Mouse (Mus musculus) megakaryocyte, adult 5-6 weeks (primary cell): ENCODE measurements around the gene Tirap. TPM values are rescaled to one million over a fixed set of nuclear protein-coding genes. Genes with fewer than 3 reads are reported as not detected.
A peak's percentile ranks its signal among the peaks of the same experiment; 100 is the strongest.

Source experiments
- ATAC-seq: 2 replicates; pipeline ENCODE4 v1.8.0; 2016; ENCODE audit warnings: mild to moderate bottlenecking, inconsistent platforms; ENCODE audit not compliant: poor library complexity, severe bottlenecking
- total RNA-seq, 2 experiments: library from RNA; stranded (forward) in 1 of 2; stranded (reverse) in 1 of 2; fragments of 153-499, 151-499 nt in 1 of 2; fragments of 221-1000, 200-1000 nt in 1 of 2; gene quantifications; 2 replicates each; pipeline versions ENCODE4 v1.2.3 to v1.2.4; 2015 to 2017

The Tirap gene
- total RNA-seq (2015) (11.1 and 12.8 TPM in 2 replicates), total RNA-seq (2017) (17.5 and 20.2 TPM in 2 replicates)

DNA sequence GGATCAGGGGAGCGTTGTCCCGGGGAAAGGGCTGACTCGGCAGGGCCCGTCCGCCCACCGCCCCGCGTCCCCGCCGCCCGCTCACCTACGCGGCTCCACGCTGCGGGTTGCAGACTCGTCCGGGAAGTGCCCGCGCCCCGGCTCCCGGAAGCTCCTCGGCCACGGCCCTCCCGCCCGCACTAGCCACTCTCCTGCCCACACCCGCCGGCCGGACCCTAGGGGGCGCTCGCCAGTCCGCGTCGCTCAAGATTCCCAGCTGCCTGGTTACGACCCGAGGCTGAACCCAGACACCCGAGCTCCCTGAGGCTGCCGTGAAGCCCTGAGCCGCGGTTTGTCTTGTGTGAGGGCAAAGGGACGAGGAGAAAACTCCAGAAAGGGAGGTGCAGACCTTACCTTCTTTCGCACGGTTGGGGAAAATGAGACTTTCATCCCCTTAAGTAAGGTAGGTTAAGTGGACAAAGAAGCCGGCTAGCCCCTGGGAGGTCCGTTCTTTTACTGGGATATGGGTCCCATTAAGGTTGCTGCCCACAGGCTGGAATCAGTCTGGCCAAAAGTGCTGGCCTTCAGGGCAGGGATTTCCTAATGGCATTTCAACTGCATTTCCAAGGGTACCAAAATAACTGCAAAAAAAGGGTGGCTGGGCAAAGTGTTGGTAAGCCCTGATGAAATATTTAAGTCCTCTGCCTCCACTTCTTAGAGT, at the start of gene Tirap, which contains the start of gene Srpr:
Tirap (minus strand) TSS at position 520 of the 700 bp plus-strand sequence.
Srpr (plus strand) TSS at position 404 of the 700 bp plus-strand sequence.
- ATAC-seq: peak; percentile 98

DNA sequence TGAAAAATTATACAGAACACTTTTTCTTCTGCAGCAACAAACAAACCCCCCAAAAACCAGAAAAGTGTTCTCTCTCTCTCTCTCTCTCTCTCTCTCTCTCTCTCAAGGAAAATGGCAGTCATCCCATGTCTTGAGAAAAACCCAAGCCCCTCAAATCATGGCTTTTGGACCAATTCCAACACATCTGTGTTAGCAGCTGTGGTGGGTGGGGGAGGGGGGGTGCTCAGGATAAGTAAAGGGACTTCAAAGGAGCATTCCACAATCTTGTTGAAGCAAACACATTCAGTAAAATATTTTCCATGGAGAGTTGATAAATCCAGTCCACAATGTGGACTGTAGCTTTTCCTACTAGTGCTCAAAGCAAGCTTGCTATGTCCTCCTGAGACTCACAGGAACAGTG, 49.4 kb upstream of the Tirap start:
- no peak for ATAC-seq

- no peak for ATAC-seq
These were observed 47.3 kb upstream of the Tirap start for GRCm38 (mm10) chr9:35247405-35247804.

GRCm38 (mm10) chr9:35239734-35240133, 39.6 kb upstream of the Tirap start:
- ATAC-seq: no peak

DNA sequence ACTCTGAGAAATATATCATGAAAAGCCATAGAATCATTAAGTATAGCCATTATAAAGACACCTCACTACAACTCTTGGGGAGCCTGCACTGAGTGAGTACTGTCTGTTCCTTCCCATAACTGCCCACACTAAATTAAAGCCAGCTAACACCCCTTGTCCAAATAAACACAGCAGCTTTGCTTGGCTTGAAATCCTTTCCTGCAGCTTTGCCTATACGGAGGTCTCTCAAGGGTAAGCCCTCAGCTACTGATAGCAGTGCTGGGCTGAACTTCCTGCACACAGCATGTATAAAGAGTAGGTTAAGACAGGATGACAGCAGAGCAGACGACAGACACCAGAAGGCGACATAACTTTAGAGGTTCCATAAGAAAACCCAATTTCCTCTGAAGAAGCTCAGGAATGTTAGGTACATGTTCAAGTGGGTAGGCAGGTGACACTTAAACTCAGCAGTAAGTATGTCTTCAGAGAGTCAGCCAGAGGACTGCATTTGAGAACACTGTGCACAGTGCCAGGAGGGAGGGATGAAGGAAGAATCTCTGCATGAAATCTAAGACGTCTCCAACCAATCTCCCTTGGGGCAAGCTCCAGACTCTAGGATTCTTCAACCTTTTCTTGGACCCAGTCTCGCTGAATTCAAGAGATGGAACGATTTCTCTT, 39.0 kb upstream of the Tirap start:
- ATAC-seq: no peak

DNA sequence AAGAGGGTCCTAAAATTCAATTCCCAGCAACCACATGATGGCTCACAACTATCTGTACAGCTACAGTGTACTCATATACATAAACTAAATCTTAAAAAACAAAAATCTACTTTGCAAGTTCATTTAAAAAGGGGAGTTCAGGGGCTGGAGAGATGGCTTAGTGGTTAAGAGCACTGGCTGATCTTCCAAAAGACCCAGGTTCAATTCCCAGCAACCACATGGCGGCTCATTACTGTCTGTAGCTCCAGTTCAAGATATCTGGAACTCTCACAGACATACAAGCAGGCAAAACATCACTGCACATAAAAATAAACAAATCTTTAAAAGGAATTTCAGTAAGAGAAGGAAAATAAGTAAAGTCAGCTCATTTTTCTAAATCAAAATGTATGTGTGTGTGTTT, 38.3 kb upstream of the Tirap start:
- no peak for ATAC-seq

DNA sequence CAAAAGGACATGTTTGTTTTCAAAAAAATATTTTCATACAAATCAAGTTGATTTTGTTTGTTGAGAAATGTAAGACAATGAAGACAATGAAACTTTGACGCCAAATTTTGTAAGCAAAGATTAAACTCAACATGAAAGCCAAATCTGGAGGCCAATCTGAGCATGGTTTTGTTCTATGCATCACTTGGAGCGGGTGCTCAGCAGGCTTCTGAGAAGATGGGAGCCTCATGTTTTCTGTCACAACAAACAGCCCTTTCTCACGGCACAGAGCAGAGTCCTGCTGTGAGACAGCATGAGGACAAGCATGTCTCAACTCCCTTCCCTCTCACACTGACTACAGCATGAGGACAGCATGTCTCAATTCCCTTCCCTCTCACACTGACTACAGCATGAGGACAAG, 35.9 kb upstream of the Tirap start:
- ATAC-seq: no peak

DNA sequence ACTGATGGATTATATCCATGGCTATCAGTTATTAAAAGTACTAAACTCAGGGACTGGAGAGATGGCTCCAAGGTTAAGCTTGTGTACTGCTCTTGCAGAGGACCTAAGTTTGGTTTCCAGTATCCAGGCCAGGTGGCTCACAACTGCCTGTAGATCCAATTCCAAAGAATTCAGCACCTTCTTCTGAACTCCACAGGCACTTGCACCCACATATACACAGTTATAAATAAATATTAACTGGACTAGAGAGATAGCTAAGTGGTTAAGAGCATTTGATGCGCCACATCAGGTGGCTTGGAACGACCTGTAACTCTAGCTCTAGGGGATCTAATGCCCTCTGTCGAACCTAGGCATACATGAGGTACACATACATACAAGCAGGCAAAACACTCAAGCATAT, 28.6 kb upstream of the Tirap start:
- no peak for ATAC-seq

- ATAC-seq: no peak
These were observed 23.4 kb upstream of the Tirap start for GRCm38 (mm10) chr9:35223466-35223865.

GRCm38 (mm10) chr9:35217963-35218362, 17.9 kb upstream of the Tirap start:
- ATAC-seq: no peak

DNA sequence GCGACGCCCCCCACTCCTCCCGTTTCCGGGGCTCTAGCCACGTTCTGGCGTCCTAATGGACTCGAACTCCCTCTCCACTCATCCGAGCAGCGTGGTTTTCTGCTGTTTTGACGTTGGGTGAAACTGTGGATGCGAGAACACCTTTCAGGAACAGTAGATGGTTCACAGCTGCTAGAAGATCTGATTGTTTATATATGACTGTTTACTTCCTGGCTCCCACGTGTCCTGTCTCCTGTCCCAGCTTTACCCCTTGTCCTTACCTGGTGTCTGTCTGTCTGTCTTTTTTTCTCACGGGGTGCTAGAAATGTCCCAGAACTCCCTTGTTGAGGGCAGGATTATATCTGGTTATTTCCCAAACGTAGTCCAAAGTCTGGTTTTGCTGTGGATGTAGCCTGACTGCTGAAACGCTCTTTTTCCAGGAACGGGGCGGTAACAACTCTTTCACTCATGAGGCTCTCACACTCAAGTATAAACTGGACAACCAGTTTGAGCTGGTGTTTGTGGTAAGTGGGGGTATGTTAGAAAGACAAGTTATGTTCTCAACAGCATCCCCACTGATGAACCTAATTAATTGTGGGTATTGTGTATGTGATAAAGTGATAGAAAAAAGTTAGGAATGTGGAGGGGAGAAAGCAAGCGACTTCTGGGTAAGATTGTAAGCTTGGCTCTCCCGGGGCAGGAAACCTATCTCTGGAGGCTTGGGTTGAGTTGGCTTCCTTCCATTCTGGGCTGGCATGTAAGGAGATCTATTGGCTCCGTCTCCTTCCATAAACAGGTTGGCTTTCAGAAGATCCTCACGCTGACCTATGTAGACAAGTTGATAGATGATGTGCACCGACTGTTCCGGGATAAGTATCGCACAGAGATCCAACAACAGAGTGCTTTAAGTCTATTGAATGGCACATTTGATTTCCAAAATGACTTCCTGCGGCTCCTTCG, 11.8 kb upstream of the Tirap start:
- ATAC-seq: no peak

DNA sequence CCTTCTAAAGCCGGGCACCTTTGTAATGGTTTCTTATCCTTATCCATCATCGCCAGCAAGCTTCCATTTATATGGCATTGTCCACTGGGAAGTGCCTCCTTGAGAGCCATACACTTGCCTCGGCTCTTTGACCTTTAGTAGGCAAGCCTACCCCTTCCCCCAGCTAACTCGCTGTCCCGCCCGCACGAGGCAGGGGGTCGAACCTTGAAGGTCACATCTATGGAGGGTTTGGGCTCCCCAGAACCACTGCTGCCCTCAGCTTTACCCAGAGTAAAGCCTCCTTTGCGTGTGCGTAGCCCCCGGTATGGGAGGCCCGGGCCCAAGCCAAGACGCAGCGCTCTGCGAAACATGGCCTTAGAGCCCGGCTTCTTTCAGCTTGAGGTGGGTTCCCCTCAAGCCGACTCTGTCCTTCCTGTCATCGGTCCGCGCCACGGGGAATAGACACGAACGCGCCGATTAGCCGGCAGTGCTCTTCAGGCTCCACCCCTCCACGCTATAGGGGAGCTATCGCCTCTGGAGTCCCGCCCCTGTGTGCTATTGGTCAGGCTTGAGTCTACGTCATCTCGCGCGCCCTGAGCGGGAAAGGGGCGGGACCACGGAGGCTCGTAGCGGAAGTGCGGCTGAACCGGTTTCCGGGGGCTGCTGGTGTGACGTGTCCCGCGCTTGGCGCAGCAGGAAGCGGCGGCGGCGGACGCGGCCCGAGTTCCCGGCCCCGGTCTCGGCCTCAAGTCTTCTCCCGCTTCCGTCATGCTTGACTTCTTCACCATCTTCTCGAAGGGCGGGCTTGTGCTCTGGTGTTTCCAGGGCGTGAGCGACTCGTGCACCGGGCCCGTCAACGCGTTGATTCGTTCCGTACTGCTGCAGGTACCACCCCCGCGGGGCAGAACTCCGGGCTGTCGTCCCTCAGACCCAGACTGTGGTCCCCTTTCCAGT, 10.7 kb upstream of the Tirap start, which contains the start of gene Foxred1:
Foxred1 (minus strand) TSS at position 514 of the 933 bp plus-strand sequence.
- peak; percentile 94 for ATAC-seq

DNA sequence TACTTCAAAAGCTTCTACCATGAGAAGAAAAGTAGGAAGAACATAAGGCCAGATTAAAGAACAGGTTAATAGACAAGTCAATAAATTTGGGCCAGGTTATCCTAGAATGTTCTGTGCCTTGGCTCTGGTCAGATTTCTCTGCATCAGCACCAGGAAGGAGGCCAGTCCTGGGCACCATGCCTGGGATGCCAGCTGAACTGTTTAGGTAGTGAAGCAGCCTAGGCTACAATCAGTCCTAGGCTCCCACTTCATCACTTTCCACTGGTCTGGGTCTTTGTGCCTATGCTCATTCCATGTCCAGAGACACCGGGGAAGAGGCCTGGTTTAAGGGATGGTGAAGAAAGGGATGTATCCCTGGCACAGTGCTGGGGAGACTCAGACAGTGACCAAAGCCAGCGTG, 4.3 kb upstream of the Tirap start:
- no peak for ATAC-seq

- ATAC-seq: no peak
These were observed 3.4 kb upstream of the Tirap start for GRCm38 (mm10) chr9:35203536-35203935.

GRCm38 (mm10) chr9:35200529-35201060, 504 bp upstream of the Tirap start:
- ATAC-seq: no peak

GRCm38 (mm10) chr9:35198945-35199771, 933 bp downstream of the Tirap start:
- ATAC-seq: peak; percentile 46

DNA sequence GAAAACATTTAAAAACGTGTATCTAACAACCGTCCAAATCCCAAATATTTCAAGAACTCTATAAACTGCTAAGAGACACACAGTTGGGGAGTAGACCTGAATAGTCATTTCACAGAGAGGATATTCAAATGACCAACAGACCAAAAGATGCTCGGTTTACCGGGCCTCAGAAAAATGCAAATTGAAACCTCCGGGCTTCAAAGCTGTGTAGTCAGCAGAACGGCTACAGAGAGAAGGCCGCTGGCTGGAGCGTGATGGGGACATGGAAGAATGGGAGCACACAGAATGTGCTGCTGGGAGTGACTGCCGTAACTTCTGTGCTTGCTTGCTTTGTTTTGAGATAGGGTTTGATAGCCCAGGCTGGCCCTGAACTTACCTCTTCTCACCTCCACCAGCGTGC, 1.7 kb downstream of the Tirap start:
- ATAC-seq: no peak

DNA sequence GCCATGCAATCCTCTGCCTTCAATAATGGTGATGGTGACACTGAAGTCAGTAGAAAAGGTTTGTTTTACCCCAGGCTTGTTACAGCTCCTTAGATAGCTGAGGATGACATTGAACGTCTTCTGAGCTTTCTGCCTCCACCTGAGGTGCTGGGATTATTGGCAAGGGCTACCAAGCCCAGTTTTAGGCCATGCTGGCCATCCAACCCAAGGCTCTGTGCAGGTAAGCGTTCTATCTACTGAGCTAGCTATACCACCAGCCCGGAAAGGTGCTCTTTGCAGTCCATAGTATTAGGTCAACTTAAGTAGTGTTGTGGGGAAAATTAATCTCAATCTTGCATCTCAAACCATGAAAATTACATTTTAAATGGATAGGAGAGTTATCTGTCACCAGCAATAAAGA, 2.5 kb downstream of the Tirap start:
- ATAC-seq: no peak

GRCm38 (mm10) chr9:35194048-35194447, 6.0 kb downstream of the Tirap start:
- peak; percentile 98 for ATAC-seq
